Mouse (Mus musculus): ENCODE data around the gene Atp11a. TPM values are rescaled to one million over a fixed set of nuclear protein-coding genes. Genes with fewer than 3 reads are reported as not detected.

Atp11a gene
- polyA plus RNA-seq, 1 experiment from 2014 or later = 45.4 TPM

- no peak overlapping the region for H3K27ac ChIP-seq (ENCODE audit: low read length)
- H3K9ac ChIP-seq (replicated peaks; ENCODE audit: low read depth) = no peak overlapping the region
- H3K4me3 ChIP-seq (ENCODE audit: low read depth, low read length) = no peak overlapping the region
- no peak for TF ChIP-seq EP300 (IDR thresholded peaks at IDR 0.05)
- TF ChIP-seq CTCF (IDR thresholded peaks at IDR 0.05) = no peak
- no peaks in the 10 kb centered on the region for H3K27me3 ChIP-seq (replicated peaks; ENCODE audit: insufficient read depth, low read length)
- no peak for DNase-seq (ENCODE audit: low spot score)
- no peak for ATAC-seq
- peaks cover 36% of the 10 kb centered on the region; the same call in 1 of the 2 replicates for H3K36me3 ChIP-seq (ENCODE audit: insufficient read depth, low read length)
- WGBS = 77% methylated on average over 14 of the region's 14 CpGs
- H3K4me2 ChIP-seq (replicated peaks; ENCODE audit: low read depth, low read length) = no peak overlapping the region
- no peaks in the 10 kb centered on the region for H3K9me3 ChIP-seq (ENCODE audit: low read length)
- H3K4me1 ChIP-seq (ENCODE audit: insufficient read depth, low read depth, low read length) = no peaks in the 10 kb centered on the region
Measured at GRCm38 (mm10) chr8:12863608-12864007, 106.8 kb downstream of the Atp11a start.

GRCm38 (mm10) chr8:12865790-12866189 is 109.0 kb downstream of the Atp11a start:
- Histone ChIP-seq H3K9ac (replicated peaks; ENCODE audit: low read depth) (no peak overlapping the region), H3K4me3 (ENCODE audit: low read depth, low read length) (no peak overlapping the region), H3K9me3 (ENCODE audit: low read length) (no peaks in the 10 kb centered on the region), H3K27me3 (replicated peaks; ENCODE audit: insufficient read depth, low read length) (no peaks in the 10 kb centered on the region), H3K4me2 (replicated peaks; ENCODE audit: low read depth, low read length) (no peak overlapping the region), H3K4me1 (ENCODE audit: insufficient read depth, low read depth, low read length) (no peaks in the 10 kb centered on the region), H3K36me3 (ENCODE audit: insufficient read depth, low read length) (peaks cover 36% of the 10 kb centered on the region; the same call in 1 of the 2 replicates), H3K27ac (ENCODE audit: low read length) (no peak overlapping the region)
- WGBS = 80% methylated on average over 6 of the region's 6 CpGs
- no peak for DNase-seq (ENCODE audit: low spot score)
- TF ChIP-seq CTCF (IDR thresholded peaks at IDR 0.05) (peak; percentile 46), EP300 (IDR thresholded peaks at IDR 0.05) (no peak)
- no peak for ATAC-seq

GRCm38 (mm10) chr8:12869661-12870060 is 112.8 kb downstream of the Atp11a start:
- 76% methylated on average over 3 of the region's 3 CpGs for WGBS

GRCm38 (mm10) chr8:12870656-12871055 is 113.8 kb downstream of the Atp11a start:
- no peak overlapping the region for H3K4me3 ChIP-seq (ENCODE audit: low read depth, low read length)
- H3K9ac ChIP-seq (replicated peaks; ENCODE audit: low read depth) = no peak overlapping the region
- 79% methylated on average over 5 of the region's 5 CpGs for WGBS
- peaks cover 4% of the 10 kb centered on the region; the same call in 1 of the 2 replicates for H3K4me1 ChIP-seq (ENCODE audit: insufficient read depth, low read depth, low read length)
- no peak for TF ChIP-seq EP300 (IDR thresholded peaks at IDR 0.05)
- no peak for TF ChIP-seq CTCF (IDR thresholded peaks at IDR 0.05)
- H3K36me3 ChIP-seq (ENCODE audit: insufficient read depth, low read length) = 0 out of 2 replicates have a peak, but pooled peaks cover 5% of the 10 kb centered on the region
- ATAC-seq (no peak), DNase-seq (ENCODE audit: low spot score) (no peak)
- no peak overlapping the region for H3K4me2 ChIP-seq (replicated peaks; ENCODE audit: low read depth, low read length)
- no peak overlapping the region for H3K27ac ChIP-seq (ENCODE audit: low read length)
- H3K27me3 ChIP-seq (replicated peaks; ENCODE audit: insufficient read depth, low read length) = no peaks in the 10 kb centered on the region
- H3K9me3 ChIP-seq (ENCODE audit: low read length) = no peaks in the 10 kb centered on the region

More at GRCm38 (mm10) chr8:12869661-12870060, 112.8 kb downstream of the Atp11a start:
- Histone ChIP-seq H3K4me2 (replicated peaks; ENCODE audit: low read depth, low read length) (no peak overlapping the region), H3K36me3 (ENCODE audit: insufficient read depth, low read length) (peaks cover 9% of the 10 kb centered on the region; the same call in 1 of the 2 replicates), H3K27ac (ENCODE audit: low read length) (no peak overlapping the region), H3K27me3 (replicated peaks; ENCODE audit: insufficient read depth, low read length) (no peaks in the 10 kb centered on the region), H3K4me3 (ENCODE audit: low read depth, low read length) (no peak overlapping the region), H3K9me3 (ENCODE audit: low read length) (no peaks in the 10 kb centered on the region), H3K9ac (replicated peaks; ENCODE audit: low read depth) (no peak overlapping the region), H3K4me1 (ENCODE audit: insufficient read depth, low read depth, low read length) (peaks cover 4% of the 10 kb centered on the region; the same call in 1 of the 2 replicates)
- DNase-seq (ENCODE audit: low spot score) (no peak), ATAC-seq (no peak)
- TF ChIP-seq CTCF (IDR thresholded peaks at IDR 0.05) (no peak), EP300 (IDR thresholded peaks at IDR 0.05) (no peak)

DNA sequence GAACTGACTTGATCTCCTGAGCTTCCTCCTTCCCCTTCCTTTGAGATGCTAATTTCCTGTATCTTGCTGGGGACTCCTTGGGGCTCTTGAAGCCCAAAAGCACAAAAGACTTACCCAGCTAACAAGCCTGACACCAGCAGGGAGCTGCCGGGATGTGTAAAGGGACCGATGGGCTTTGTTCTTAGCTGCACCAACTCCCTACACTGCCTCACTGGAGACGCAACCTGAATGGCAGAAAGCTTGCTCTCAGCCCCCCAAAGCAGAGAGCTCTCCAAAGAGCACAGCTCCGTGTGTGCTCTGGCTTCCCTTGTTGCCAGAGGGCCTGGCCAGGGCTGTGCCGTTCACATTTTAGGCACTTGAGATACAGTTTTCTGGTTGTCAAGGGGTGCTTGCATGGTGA is 114.6 kb downstream of the Atp11a start:
- H3K9me3 ChIP-seq (ENCODE audit: low read length) = no peaks in the 10 kb centered on the region
- H3K4me1 ChIP-seq (ENCODE audit: insufficient read depth, low read depth, low read length) = peaks cover 4% of the 10 kb centered on the region; the same call in 1 of the 2 replicates
- H3K27ac ChIP-seq (ENCODE audit: low read length) = no peak overlapping the region
- H3K27me3 ChIP-seq (replicated peaks; ENCODE audit: insufficient read depth, low read length) = no peaks in the 10 kb centered on the region
- no peak overlapping the region for H3K9ac ChIP-seq (replicated peaks; ENCODE audit: low read depth)
- WGBS = 14% methylated on average over 5 of the region's 5 CpGs
- TF ChIP-seq EP300 (IDR thresholded peaks at IDR 0.05) (no peak), CTCF (IDR thresholded peaks at IDR 0.05) (no peak)
- H3K36me3 ChIP-seq (ENCODE audit: insufficient read depth, low read length) = no peaks in the 10 kb centered on the region
- DNase-seq (ENCODE audit: low spot score) = peak; percentile 36
- H3K4me2 ChIP-seq (replicated peaks; ENCODE audit: low read depth, low read length) = no peak overlapping the region
- no peak overlapping the region for H3K4me3 ChIP-seq (ENCODE audit: low read depth, low read length)
- peak; percentile 19 for ATAC-seq

DNA sequence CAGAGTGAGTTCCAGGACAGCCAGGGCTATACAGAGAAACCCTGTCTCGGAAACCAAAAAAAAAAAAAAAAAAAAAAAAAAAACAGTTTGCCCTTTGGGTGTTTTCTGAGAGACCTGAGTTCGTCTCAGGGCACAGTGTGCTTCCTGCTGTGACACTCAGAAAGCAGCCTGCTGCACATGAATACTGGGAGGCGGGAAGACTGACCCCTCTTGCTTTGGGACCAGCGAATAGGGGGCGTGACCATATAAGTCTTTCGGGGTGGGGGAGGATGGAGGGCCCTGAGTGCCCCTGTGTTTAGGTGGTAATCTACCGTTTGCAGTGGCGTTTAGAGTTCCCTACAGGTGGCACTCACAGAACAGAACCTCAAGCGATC is 116.2 kb downstream of the Atp11a start:
- H3K9me3 ChIP-seq (ENCODE audit: low read length) = no peaks in the 10 kb centered on the region
- no peaks in the 10 kb centered on the region for H3K27me3 ChIP-seq (replicated peaks; ENCODE audit: insufficient read depth, low read length)
- H3K4me3 ChIP-seq (ENCODE audit: low read depth, low read length) = peak overlapping the region; percentile 45; the same call in 1 of the 2 replicates
- H3K4me1 ChIP-seq (ENCODE audit: insufficient read depth, low read depth, low read length) = peaks cover 4% of the 10 kb centered on the region; the same call in 1 of the 2 replicates
- no peak for DNase-seq (ENCODE audit: low spot score)
- H3K9ac ChIP-seq (replicated peaks; ENCODE audit: low read depth) = no peak overlapping the region
- ATAC-seq = no peak
- 8% methylated on average over 9 of the region's 9 CpGs for whole genome bisulfite sequencing
- TF ChIP-seq EP300 (IDR thresholded peaks at IDR 0.05) = no peak
- TF ChIP-seq CTCF (IDR thresholded peaks at IDR 0.05) = no peak
- H3K4me2 ChIP-seq (replicated peaks; ENCODE audit: low read depth, low read length) = peak overlapping the region; percentile 78
- H3K27ac ChIP-seq (ENCODE audit: low read length) = no peak overlapping the region
- no peaks in the 10 kb centered on the region for H3K36me3 ChIP-seq (ENCODE audit: insufficient read depth, low read length)

All from lung, postnatal 0 days (tissue).